ENCODE assay signal across 8 mouse cellular contexts in genomic region chr9:118610060-118610459, GRCm38 (mm10). TPM values are rescaled to one million over a fixed set of nuclear protein-coding genes. Genes with fewer than 3 reads are reported as not detected.
DNase-seq lines count a peak whose midpoint lies in the region; TF ChIP-seq lines count a peak whose summit lies in the region.
"Had no signal": no experiment of that assay in that cellular context is flagged by ENCODE, and none has a peak within 500 bp of the region (broad histone marks: within the 10 kb centered on the region; RNA-seq: fewer than 3 reads in every experiment).

No protein-coding gene starts in this region.

- H3K4me3 ChIP-seq in cortical plate, adult 2 months (ENCODE audit: insufficient read depth, low read length) = no peak overlapping the region
- H3K4me3 ChIP-seq: neural tube, embryonic 12.5 days had no signal

- TF ChIP-seq POLR2A in cortical plate, adult 2 months (IDR thresholded peaks at IDR 0.05; ENCODE audit: extremely low read depth, insufficient read depth, low read length) = no peak

- peak; percentile 44 to 49 for DNase-seq in left cerebral cortex, adult 18-20 months (ENCODE audit: low spot score in 2 of 2)
- no peak for DNase-seq in left cerebral cortex, adult 11 months (ENCODE audit: low spot score)
- DNase-seq in heart, postnatal 4 days = peak; percentile 68
- peak; percentile 48 for DNase-seq in lung, postnatal 25 days (ENCODE audit: low spot score)
- no peak for DNase-seq in c-Kit-positive CD71-positive TER-119-positive erythroid progenitor cells, embryonic 14.5 days (ENCODE audit: low spot score)
- no peak for DNase-seq in cerebellum, postnatal 36 days

- peaks cover 4% of the 10 kb centered on the region; the same call in 1 of the 2 replicates for H3K4me1 ChIP-seq in cortical plate, adult 2 months (ENCODE audit: control insufficient read depth, insufficient read depth, low read length)

- peak; percentile 44 for TF ChIP-seq CTCF in cortical plate, adult 2 months (IDR thresholded peaks at IDR 0.05; ENCODE audit: extremely low read depth, insufficient read depth, low read length)

- H3K27ac ChIP-seq in cortical plate, adult 2 months (ENCODE audit: insufficient read depth, low read length) = no peak overlapping the region
- H3K27ac ChIP-seq: neural tube, embryonic 12.5 days had no signal

RNA-seq across cellular contexts. Expression of gene Itga9, which starts 3.6 kb away (rescaled TPM):
- total RNA-seq in left cerebral cortex, adult 18-20 months (2021) = 1 to 10 TPM; 5.6 to 7.5 TPM
- 2.5 and 3.3 TPM in 2 replicates for polyA plus RNA-seq in cortical plate, adult 2 months (2012; rRNA removed)
- 100 to 1,000 TPM in 1 of 2 experiments, 10 to 100 TPM in 1; 99.6 to 116 TPM for total RNA-seq in heart, postnatal 4 days (2021)

Comparison
In these comparisons a context has a peak if more than half of its experiments do, and no peak if none do; other contexts are left out.
1. DNase-seq: peak in left cerebral cortex, adult 18-20 months (2 of 2), heart, postnatal 4 days (single experiment) and lung, postnatal 25 days (single experiment); none in left cerebral cortex, adult 11 months (single experiment), c-Kit-positive CD71-positive TER-119-positive erythroid progenitor cells, embryonic 14.5 days (single experiment) and cerebellum, postnatal 36 days (0 of 2).
2. RNA of gene Itga9, which starts 3.6 kb away (total RNA-seq): 99.6 to 116 TPM in heart, postnatal 4 days; 5.6 to 7.5 TPM in left cerebral cortex, adult 18-20 months; every median in the first group is over 10 times any median in the second.